7 mouse cellular contexts compared by ENCODE assay signal in the genomic region with DNA sequence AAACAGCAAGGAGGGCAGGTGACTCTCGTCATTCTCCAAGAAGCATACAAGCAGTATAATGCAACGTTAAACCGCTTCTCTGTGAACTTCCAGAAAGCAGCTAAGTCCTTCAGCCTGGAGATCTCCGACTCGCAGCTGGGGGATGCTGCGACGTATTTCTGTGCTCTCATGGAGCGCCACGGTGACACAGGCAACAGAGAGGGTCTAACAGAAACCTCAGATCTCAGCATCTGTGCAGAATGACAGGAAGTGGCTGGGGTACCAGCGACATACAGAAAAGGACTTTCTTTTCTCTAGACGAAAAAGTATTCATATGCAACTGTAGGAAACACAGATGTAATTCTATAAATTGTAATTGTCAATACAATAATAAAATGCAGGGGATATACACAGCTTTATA.
DNase-seq lines count a peak whose midpoint lies in the region; TF ChIP-seq lines count a peak whose summit lies in the region.
"Not testable (repeated sequence)": the region's sequence is repeated elsewhere in the genome, so short reads cannot be mapped to it uniquely, and the experiment has no call there.

No protein-coding gene starts in this region.

- not testable (repeated sequence) for H3K27me3 ChIP-seq in thymus, adult 2 months (ENCODE audit: control insufficient read depth, insufficient read depth, low read length)

- not testable (repeated sequence) for TF ChIP-seq POLR2A in thymus, adult 2 months (IDR thresholded peaks at IDR 0.05; ENCODE audit: control insufficient read depth, extremely low read depth, insufficient read depth, low read length, poor library complexity)

- peak overlapping the region; percentile 97 for H3K27ac ChIP-seq in thymus, adult 2 months (ENCODE audit: control insufficient read depth, insufficient read depth, low read length)

- 7% methylated on average over 8 of the region's 11 CpGs for WGBS in thymus, adult 2 months

- TF ChIP-seq CTCF in thymus, adult 2 months (IDR thresholded peaks at IDR 0.05; ENCODE audit: borderline replicate concordance, control insufficient read depth, extremely low read depth, insufficient read depth, low read length, poor library complexity), result not testable (repeated sequence)

- peak; percentile 6 for DNase-seq in CD4-positive, CD25-positive, alpha-beta regulatory T cell, adult 2 months (ENCODE audit: low read depth, low spot score)
- peak; percentile 19 for DNase-seq in naive thymus-derived CD4-positive, alpha-beta T cell, adult 2 months (ENCODE audit: low read depth)
- peak; percentile 0 for DNase-seq in testis, postnatal 14 days (ENCODE audit: low spot score)
- DNase-seq in thymus, adult 2 months, result peak; percentile 42
- DNase-seq in thymus, postnatal 10 days (ENCODE audit: low spot score in 2 of 2), result peak; percentile 37 to 51
- peak; percentile 48 for DNase-seq in thymus, postnatal 25 days
- peak; percentile 50 for DNase-seq in thymus, postnatal 4 days

- not testable (repeated sequence) for H3K36me3 ChIP-seq in thymus, adult 2 months (ENCODE audit: control insufficient read depth, insufficient read depth, low read length)

- H3K4me3 ChIP-seq in thymus, adult 2 months (ENCODE audit: control insufficient read depth, insufficient read depth, low read length), result peak overlapping the region; percentile 51; the same call in 1 of the 2 replicates

- H3K4me1 ChIP-seq in thymus, adult 2 months (replicated peaks; ENCODE audit: control insufficient read depth, insufficient read depth, low read length), result peaks cover 15% of the 10 kb centered on the region

Comparison
In these comparisons a context has a peak if more than half of its experiments do, and no peak if none do; other contexts are left out.
1. Peak in every context shown above with its lines: DNase-seq, H3K4me3 ChIP-seq and H3K27ac ChIP-seq.
2. DNase-seq: peak in every context shown above with its lines; median percentile 50 in thymus, postnatal 4 days; 48 in thymus, postnatal 25 days; 44 in thymus, postnatal 10 days; 42 in thymus, adult 2 months; 19 in naive thymus-derived CD4-positive, alpha-beta T cell, adult 2 months; 6 in CD4-positive, CD25-positive, alpha-beta regulatory T cell, adult 2 months; 0 in testis, postnatal 14 days.